Mouse (Mus musculus): ENCODE results near the gene Adcy2. TPM values are rescaled to one million over a fixed set of nuclear protein-coding genes. Genes with fewer than 3 reads are reported as not detected.
A peak's percentile ranks its signal among the peaks of the same experiment; 100 is the strongest.

The Adcy2 gene
- polyA plus RNA-seq, 1 experiment from 2014 or later, result 3.2 TPM

GRCm38 (mm10) chr13:68712661-68713060 lies 286.7 kb downstream of the Adcy2 start:
- DNase-seq (ENCODE audit: low spot score) (no peak), ATAC-seq (no peak)
- Histone ChIP-seq H3K36me3 (ENCODE audit: control insufficient read depth, insufficient read depth, low read length) (no peaks in the 10 kb centered on the region), H3K9ac (ENCODE audit: low read length) (no peak overlapping the region), H3K4me3 (ENCODE audit: low read depth, low read length) (no peak overlapping the region), H3K4me1 (ENCODE audit: control insufficient read depth, insufficient read depth, low read length) (no peaks in the 10 kb centered on the region), H3K9me3 (replicated peaks; ENCODE audit: control insufficient read depth, low read length) (no peaks in the 10 kb centered on the region), H3K27me3 (replicated peaks; ENCODE audit: control insufficient read depth, insufficient read depth, low read length) (no peaks in the 10 kb centered on the region), H3K27ac (ENCODE audit: low read depth, low read length) (no peak overlapping the region), H3K4me2 (ENCODE audit: low read length) (no peak overlapping the region)

DNA sequence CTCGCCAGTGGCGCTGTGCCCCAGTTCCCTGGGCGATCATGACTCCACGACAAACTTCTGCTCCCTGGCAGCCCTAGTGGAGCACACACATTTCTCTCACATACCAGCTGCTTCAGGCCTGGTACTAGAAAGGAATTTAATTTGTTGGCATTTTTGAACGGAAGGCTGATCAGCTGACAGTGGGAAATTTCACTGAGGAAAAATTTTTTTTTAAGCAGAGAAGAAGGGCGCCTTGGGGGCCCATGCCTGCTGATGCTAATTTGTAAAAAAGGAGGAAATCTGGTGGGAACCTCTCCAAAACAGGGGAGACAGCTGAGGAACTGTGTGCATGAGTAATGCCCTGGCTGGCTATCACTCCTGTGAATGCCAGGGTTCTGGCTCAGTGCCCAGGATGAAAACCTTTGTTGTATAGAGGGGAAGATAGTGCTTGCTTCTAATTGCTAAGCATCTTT lies 292.0 kb downstream of the Adcy2 start:
- Histone ChIP-seq H3K4me1 (ENCODE audit: control insufficient read depth, insufficient read depth, low read length) (no peaks in the 10 kb centered on the region), H3K9ac (ENCODE audit: low read length) (no peak overlapping the region), H3K9me3 (replicated peaks; ENCODE audit: control insufficient read depth, low read length) (no peaks in the 10 kb centered on the region), H3K27me3 (replicated peaks; ENCODE audit: control insufficient read depth, insufficient read depth, low read length) (no peaks in the 10 kb centered on the region), H3K4me3 (ENCODE audit: low read depth, low read length) (no peak overlapping the region), H3K36me3 (ENCODE audit: control insufficient read depth, insufficient read depth, low read length) (no peaks in the 10 kb centered on the region), H3K4me2 (ENCODE audit: low read length) (no peak overlapping the region), H3K27ac (ENCODE audit: low read depth, low read length) (peak overlapping the region; percentile 65; the same call in 1 of the 2 replicates)
- 50% methylated on average over 6 of the region's 6 CpGs for WGBS
- ATAC-seq, result peak; percentile 99
- peak; percentile 92 for DNase-seq (ENCODE audit: low spot score)

DNA sequence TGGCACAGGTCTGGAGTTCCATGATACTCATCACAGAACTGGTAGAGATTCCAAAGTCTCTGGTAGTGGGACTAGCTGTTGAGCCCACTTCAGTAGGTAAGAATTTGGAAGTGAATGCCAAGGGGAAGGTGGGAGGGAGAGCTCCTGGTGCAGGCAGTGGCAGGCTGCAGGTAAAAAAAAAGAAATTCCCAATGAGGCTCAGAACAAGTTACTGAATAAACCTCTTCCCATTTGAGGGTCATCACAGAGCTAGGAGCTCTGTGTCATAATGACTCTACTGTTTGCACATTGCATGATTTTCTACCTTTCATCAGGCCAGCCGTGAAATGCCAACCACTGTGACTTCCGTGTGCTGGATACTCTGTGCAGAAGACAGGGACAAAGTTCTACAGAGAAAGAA lies 314.4 kb downstream of the Adcy2 start:
- Histone ChIP-seq H3K27ac (ENCODE audit: low read depth, low read length) (no peak overlapping the region), H3K4me1 (ENCODE audit: control insufficient read depth, insufficient read depth, low read length) (no peaks in the 10 kb centered on the region), H3K4me3 (ENCODE audit: low read depth, low read length) (no peak overlapping the region), H3K9me3 (replicated peaks; ENCODE audit: control insufficient read depth, low read length) (no peaks in the 10 kb centered on the region), H3K27me3 (replicated peaks; ENCODE audit: control insufficient read depth, insufficient read depth, low read length) (no peaks in the 10 kb centered on the region), H3K36me3 (ENCODE audit: control insufficient read depth, insufficient read depth, low read length) (no peaks in the 10 kb centered on the region), H3K9ac (ENCODE audit: low read length) (no peak overlapping the region), H3K4me2 (ENCODE audit: low read length) (no peak overlapping the region)
- ATAC-seq (no peak), DNase-seq (ENCODE audit: low spot score) (no peak)
- WGBS, result 87% methylated on average over 2 of the region's 2 CpGs

DNA sequence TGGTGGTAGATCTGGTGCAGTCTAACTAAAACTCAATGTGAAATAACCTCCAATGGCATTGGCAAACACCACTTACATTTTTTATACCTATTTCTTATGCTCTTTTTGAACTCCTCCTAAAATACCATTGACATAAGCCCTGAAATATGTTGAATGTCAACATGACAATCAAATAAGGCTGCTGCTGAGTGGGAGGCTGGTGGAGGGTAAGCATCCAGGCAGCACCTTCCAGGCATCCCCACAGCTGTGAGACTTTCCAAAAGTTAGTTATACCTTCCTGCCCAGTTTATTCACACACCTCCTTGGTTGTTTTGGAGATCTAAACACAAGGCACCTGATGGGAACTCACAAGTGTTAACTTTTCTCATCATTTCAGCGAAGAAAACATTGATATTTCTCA lies 318.9 kb downstream of the Adcy2 start:
- no peak for DNase-seq (ENCODE audit: low spot score)
- Histone ChIP-seq H3K9me3 (replicated peaks; ENCODE audit: control insufficient read depth, low read length) (no peaks in the 10 kb centered on the region), H3K27me3 (replicated peaks; ENCODE audit: control insufficient read depth, insufficient read depth, low read length) (no peaks in the 10 kb centered on the region), H3K4me1 (ENCODE audit: control insufficient read depth, insufficient read depth, low read length) (no peaks in the 10 kb centered on the region), H3K27ac (ENCODE audit: low read depth, low read length) (no peak overlapping the region), H3K9ac (ENCODE audit: low read length) (no peak overlapping the region), H3K4me2 (ENCODE audit: low read length) (no peak overlapping the region), H3K36me3 (ENCODE audit: control insufficient read depth, insufficient read depth, low read length) (no peaks in the 10 kb centered on the region), H3K4me3 (ENCODE audit: low read depth, low read length) (no peak overlapping the region)
- no peak for ATAC-seq
- 85% methylated on average over 1 of the region's 1 CpGs for WGBS

DNA sequence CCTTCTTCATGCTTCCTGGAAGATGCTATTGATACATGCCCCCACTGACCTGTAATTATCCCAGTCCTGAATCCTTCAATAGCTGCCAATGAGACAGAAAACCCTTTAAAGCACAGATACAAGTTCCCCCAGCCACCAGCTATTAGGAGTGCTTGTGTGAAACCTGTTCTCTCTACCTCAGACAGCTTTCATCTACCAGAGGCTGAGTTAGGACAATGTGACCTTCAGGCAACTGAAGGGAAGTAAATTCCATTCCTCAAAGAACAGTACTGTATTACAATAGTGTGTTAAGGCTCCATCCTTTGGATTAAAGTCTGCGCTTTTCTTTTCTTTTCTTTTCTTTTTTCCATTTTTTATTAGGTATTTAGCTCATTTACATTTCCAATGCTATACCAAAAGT lies 356.6 kb downstream of the Adcy2 start:
- no peak overlapping the region for H3K4me2 ChIP-seq (ENCODE audit: low read length)
- no peak overlapping the region for H3K4me3 ChIP-seq (ENCODE audit: low read depth, low read length)
- 88% methylated on average over 1 of the region's 1 CpGs for WGBS
- no peaks in the 10 kb centered on the region for H3K9me3 ChIP-seq (replicated peaks; ENCODE audit: control insufficient read depth, low read length)
- no peaks in the 10 kb centered on the region for H3K4me1 ChIP-seq (ENCODE audit: control insufficient read depth, insufficient read depth, low read length)
- H3K27ac ChIP-seq (ENCODE audit: low read depth, low read length), result no peak overlapping the region
- H3K9ac ChIP-seq (ENCODE audit: low read length), result no peak overlapping the region
- H3K36me3 ChIP-seq (ENCODE audit: control insufficient read depth, insufficient read depth, low read length), result no peaks in the 10 kb centered on the region
- ATAC-seq, result no peak
- no peak for DNase-seq (ENCODE audit: low spot score)
- no peaks in the 10 kb centered on the region for H3K27me3 ChIP-seq (replicated peaks; ENCODE audit: control insufficient read depth, insufficient read depth, low read length)

DNA sequence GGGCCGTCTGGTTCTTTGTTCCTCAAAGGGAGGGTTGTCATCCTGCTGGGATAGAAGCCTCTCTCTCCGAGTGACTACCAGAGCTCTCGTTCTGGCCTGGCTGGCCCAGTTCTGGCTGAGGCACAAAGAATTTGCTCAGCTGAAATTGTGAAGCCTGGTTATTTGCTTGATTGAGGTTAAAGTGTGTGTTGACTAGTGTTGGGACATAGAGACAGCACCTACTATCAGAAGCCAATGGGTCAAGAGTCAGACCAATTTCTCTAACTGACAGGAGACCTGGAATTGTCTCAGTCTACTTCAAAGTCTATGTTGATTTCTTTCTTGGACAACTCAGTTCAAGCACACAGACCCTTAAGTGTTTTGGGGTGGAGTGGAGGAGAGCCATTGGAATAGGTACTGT lies 372.3 kb downstream of the Adcy2 start:
- Histone ChIP-seq H3K4me3 (ENCODE audit: low read depth, low read length) (no peak overlapping the region), H3K27ac (ENCODE audit: low read depth, low read length) (no peak overlapping the region), H3K27me3 (replicated peaks; ENCODE audit: control insufficient read depth, insufficient read depth, low read length) (no peaks in the 10 kb centered on the region), H3K4me1 (ENCODE audit: control insufficient read depth, insufficient read depth, low read length) (no peaks in the 10 kb centered on the region), H3K9ac (ENCODE audit: low read length) (no peak overlapping the region), H3K36me3 (ENCODE audit: control insufficient read depth, insufficient read depth, low read length) (no peaks in the 10 kb centered on the region), H3K9me3 (replicated peaks; ENCODE audit: control insufficient read depth, low read length) (no peaks in the 10 kb centered on the region), H3K4me2 (ENCODE audit: low read length) (no peak overlapping the region)
- ATAC-seq (no peak), DNase-seq (ENCODE audit: low spot score) (no peak)
- 73% methylated on average over 3 of the region's 3 CpGs for WGBS

DNA sequence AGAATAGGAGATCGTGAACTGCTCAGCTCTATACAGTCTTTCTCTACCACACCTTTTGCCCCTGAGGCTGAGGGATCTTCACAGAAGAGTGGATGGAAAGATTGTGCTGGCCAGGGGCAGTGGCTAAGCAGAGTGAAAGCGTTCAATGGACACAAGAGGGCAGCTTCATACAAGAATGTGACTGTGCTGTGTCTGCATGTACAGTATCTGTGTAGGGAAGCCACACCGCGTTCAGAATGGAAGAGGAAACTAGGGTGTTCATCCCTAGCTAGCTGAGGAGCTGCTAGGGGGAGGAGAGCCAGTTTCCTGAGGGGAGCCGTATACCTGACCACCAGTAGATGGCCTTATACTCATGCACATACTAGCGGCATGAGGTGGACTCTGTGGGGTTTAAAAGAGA lies 376.5 kb downstream of the Adcy2 start:
- Histone ChIP-seq H3K27me3 (replicated peaks; ENCODE audit: control insufficient read depth, insufficient read depth, low read length) (no peaks in the 10 kb centered on the region), H3K27ac (ENCODE audit: low read depth, low read length) (no peak overlapping the region), H3K9ac (ENCODE audit: low read length) (no peak overlapping the region), H3K4me1 (ENCODE audit: control insufficient read depth, insufficient read depth, low read length) (no peaks in the 10 kb centered on the region), H3K4me3 (ENCODE audit: low read depth, low read length) (no peak overlapping the region), H3K4me2 (ENCODE audit: low read length) (no peak overlapping the region), H3K36me3 (ENCODE audit: control insufficient read depth, insufficient read depth, low read length) (no peaks in the 10 kb centered on the region), H3K9me3 (replicated peaks; ENCODE audit: control insufficient read depth, low read length) (no peaks in the 10 kb centered on the region)
- 0 out of 2 replicates have a peak, but pooled peaks have one; percentile 29 for ATAC-seq
- 62% methylated on average over 6 of the region's 6 CpGs for WGBS
- DNase-seq (ENCODE audit: low spot score), result peak; percentile 35

GRCm38 (mm10) chr13:68607652-68608405 lies 391.5 kb downstream of the Adcy2 start:
- no peak overlapping the region for H3K9ac ChIP-seq (ENCODE audit: low read length)

GRCm38 (mm10) chr13:68605689-68606126 lies 393.6 kb downstream of the Adcy2 start:
- no peaks in the 10 kb centered on the region for H3K27me3 ChIP-seq (replicated peaks; ENCODE audit: control insufficient read depth, insufficient read depth, low read length)
- H3K9ac ChIP-seq (ENCODE audit: low read length), result no peak overlapping the region
- H3K4me1 ChIP-seq (ENCODE audit: control insufficient read depth, insufficient read depth, low read length), result no peaks in the 10 kb centered on the region
- H3K4me3 ChIP-seq (ENCODE audit: low read depth, low read length), result peak overlapping the region; percentile 16; the same call in 1 of the 2 replicates
- no peak overlapping the region for H3K27ac ChIP-seq (ENCODE audit: low read depth, low read length)
- no peaks in the 10 kb centered on the region for H3K36me3 ChIP-seq (ENCODE audit: control insufficient read depth, insufficient read depth, low read length)
- ATAC-seq (peak; percentile 78), DNase-seq (ENCODE audit: low spot score) (peak; percentile 75)
- H3K9me3 ChIP-seq (replicated peaks; ENCODE audit: control insufficient read depth, low read length), result no peaks in the 10 kb centered on the region
- 6% methylated on average over 11 of the region's 11 CpGs for WGBS
- H3K4me2 ChIP-seq (ENCODE audit: low read length), result peak overlapping the region; percentile 38

More at GRCm38 (mm10) chr13:68607652-68608405, 391.5 kb downstream of the Adcy2 start:
- Histone ChIP-seq H3K9me3 (replicated peaks; ENCODE audit: control insufficient read depth, low read length) (no peaks in the 10 kb centered on the region), H3K4me2 (ENCODE audit: low read length) (peak overlapping the region; percentile 19), H3K27ac (ENCODE audit: low read depth, low read length) (no peak overlapping the region), H3K4me1 (ENCODE audit: control insufficient read depth, insufficient read depth, low read length) (no peaks in the 10 kb centered on the region), H3K27me3 (replicated peaks; ENCODE audit: control insufficient read depth, insufficient read depth, low read length) (no peaks in the 10 kb centered on the region), H3K4me3 (ENCODE audit: low read depth, low read length) (no peak overlapping the region), H3K36me3 (ENCODE audit: control insufficient read depth, insufficient read depth, low read length) (no peaks in the 10 kb centered on the region)
- 54% methylated on average over 21 of the region's 21 CpGs for WGBS
- peak; percentile 50; the same call in 1 of the 2 replicates for ATAC-seq
- DNase-seq (ENCODE audit: low spot score), result peak; percentile 25

All from forebrain, embryonic 14.5 days (tissue).